Mouse (Mus musculus) hindbrain, embryonic 10.5 days (tissue): ENCODE data around the gene Ppm1g. TPM values are rescaled to one million over a fixed set of nuclear protein-coding genes. Genes with fewer than 3 reads are reported as not detected.
"Not testable (repeated sequence)": the region's sequence is repeated elsewhere in the genome, so short reads cannot be mapped to it uniquely, and the experiment has no call there.

Source experiments
- DNase-seq: peaks from one replicate; pipeline ENCODE4 v3.0.0-alpha.2; 2017; ENCODE audit warnings: low spot score
- H3K27ac ChIP-seq: fragments of 300-500 bp; sonication (generic); 2 replicates; pipeline ENCODE4 v1.5.1; 2016; ENCODE audit warnings: mild to moderate bottlenecking, moderate library complexity
- H3K27me3 ChIP-seq: fragments of 300-500 bp; sonication (generic); 2 replicates; pipeline ENCODE4 v1.6.1; 2016; ENCODE audit warnings: mild to moderate bottlenecking; ENCODE audit not compliant: poor library complexity, insufficient read depth, severe bottlenecking
- H3K36me3 ChIP-seq: fragments of 300-500 bp; sonication (generic); 2 replicates; pipeline ENCODE4 v1.6.1; 2016; ENCODE audit warnings: mild to moderate bottlenecking, moderate library complexity
- H3K4me1 ChIP-seq: fragments of 300-500 bp; sonication (generic); replicated peaks from 2 replicates; pipeline ENCODE4 v1.6.1; 2016; ENCODE audit warnings: mild to moderate bottlenecking
- H3K4me3 ChIP-seq: fragments of 300-500 bp; sonication (generic); 2 replicates; pipeline ENCODE4 v1.5.1; 2016; ENCODE audit warnings: mild to moderate bottlenecking, moderate library complexity
- H3K9me3 ChIP-seq: fragments of 300-500 bp; sonication (generic); 2 replicates; pipeline ENCODE4 v1.6.1; 2016; ENCODE audit warnings: mild to moderate bottlenecking, moderate library complexity
- WGBS: fragments of 180-500 bp; shearing (Covaris S2); methylation state at CpG from one replicate; pipeline ENCODE4 v1.1.7; 2016; 5-methylcytosine and 5-hydroxymethylcytosine counted together
- polyA plus RNA-seq: library from polyadenylated mRNA; unstranded; fragments of >200 nt; fragmentation: Nextera tagmentation; extraction: Ambion mirVana; gene quantifications from 2 replicates; pipeline ENCODE4 v1.2.1, GENCODE M21; 2016

The Ppm1g gene
- polyA plus RNA-seq, 1 experiment from 2014 or later = 172 TPM

DNA sequence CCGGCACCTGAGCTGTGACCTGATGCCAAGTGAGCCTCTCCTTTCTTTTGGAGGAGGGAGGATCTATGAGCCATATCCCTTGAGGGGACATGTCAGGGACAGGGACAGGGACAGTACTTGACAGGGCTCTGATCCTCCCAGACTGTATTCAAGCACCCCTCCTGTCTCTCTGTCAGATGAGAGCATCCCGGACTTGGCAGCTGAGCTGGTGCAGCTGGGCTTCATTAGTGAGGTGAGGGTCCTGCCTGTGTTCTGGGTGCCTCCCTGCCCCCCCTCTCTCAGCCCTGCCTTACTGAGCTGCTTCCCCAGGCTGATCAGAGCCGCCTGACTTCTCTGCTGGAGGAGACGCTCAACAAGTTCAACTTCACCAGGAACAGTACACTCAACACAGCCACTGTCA, 30.2 kb upstream of the Ppm1g start:
- 68% methylated on average over 4 of the region's 4 CpGs for WGBS
- H3K9me3 ChIP-seq = no peaks in the 10 kb centered on the region
- H3K4me3 ChIP-seq = no peak overlapping the region
- H3K36me3 ChIP-seq = peaks cover 100% of the 10 kb centered on the region
- no peak overlapping the region for H3K27ac ChIP-seq
- peak; percentile 20 for DNase-seq
- H3K4me1 ChIP-seq = peaks cover 26% of the 10 kb centered on the region
- H3K27me3 ChIP-seq = peaks cover 14% of the 10 kb centered on the region

DNA sequence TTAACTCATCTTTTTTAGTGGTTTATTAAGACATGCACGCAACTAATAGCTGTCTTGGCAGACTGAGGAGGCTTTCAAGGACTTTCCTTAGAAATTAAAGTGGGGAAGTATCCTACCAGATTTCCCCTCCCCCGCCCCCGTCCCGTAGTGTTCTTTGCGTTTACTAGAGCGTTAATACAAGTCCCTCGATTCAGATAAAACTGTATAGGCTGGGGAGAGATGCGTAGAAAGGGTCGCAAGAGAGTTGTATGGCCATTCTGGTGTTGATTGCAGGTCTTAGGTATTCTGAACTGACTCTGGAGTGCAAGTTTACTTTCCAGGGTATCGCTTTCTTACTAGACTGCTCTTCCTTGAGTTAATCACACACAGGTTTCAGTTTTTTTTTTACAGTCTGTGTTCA, 21.7 kb upstream of the Ppm1g start:
- WGBS = 28% methylated on average over 10 of the region's 10 CpGs
- no peak for DNase-seq
- peak overlapping the region; percentile 96 for H3K4me3 ChIP-seq

DNA sequence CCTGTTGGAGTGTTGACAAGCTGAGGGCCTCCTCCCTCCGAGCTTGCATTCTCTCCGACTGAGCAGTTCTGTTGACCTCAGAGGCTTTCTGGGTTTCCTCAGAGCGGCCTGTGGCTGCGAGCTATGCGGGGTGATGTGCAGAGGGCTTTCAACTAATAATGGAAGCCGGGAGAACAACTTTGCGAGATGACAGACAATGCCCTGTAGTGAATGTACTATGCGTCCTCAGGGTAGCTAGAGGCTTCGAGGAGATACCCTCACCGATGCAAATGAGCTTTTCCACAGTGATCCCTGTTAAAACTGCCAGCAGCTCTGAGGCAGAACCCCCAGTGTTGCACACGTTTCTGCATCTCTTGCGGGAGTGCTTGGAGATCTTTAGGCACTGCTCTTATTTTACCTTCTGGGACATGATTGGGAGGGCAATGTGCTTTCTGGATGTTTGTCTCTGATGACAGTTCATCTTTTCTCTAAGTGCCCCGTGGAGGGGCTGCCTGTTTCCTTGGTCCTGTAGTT, 21.1 kb upstream of the Ppm1g start:
- WGBS = under 1% methylated on average over 13 of the region's 13 CpGs
- DNase-seq = no peak
- peak overlapping the region; percentile 96 for H3K4me3 ChIP-seq
- no peaks in the 10 kb centered on the region for H3K27me3 ChIP-seq
- H3K36me3 ChIP-seq = peaks cover 32% of the 10 kb centered on the region
- H3K9me3 ChIP-seq = no peaks in the 10 kb centered on the region
- peaks cover 17% of the 10 kb centered on the region for H3K4me1 ChIP-seq
- peak overlapping the region; percentile 98 for H3K27ac ChIP-seq

More for the DNA sequence above, 21.7 kb upstream of the Ppm1g start:
- peaks cover 38% of the 10 kb centered on the region for H3K36me3 ChIP-seq
- no peaks in the 10 kb centered on the region for H3K9me3 ChIP-seq
- no peak overlapping the region for H3K27ac ChIP-seq
- no peaks in the 10 kb centered on the region for H3K27me3 ChIP-seq
- H3K4me1 ChIP-seq = peaks cover 17% of the 10 kb centered on the region

DNA sequence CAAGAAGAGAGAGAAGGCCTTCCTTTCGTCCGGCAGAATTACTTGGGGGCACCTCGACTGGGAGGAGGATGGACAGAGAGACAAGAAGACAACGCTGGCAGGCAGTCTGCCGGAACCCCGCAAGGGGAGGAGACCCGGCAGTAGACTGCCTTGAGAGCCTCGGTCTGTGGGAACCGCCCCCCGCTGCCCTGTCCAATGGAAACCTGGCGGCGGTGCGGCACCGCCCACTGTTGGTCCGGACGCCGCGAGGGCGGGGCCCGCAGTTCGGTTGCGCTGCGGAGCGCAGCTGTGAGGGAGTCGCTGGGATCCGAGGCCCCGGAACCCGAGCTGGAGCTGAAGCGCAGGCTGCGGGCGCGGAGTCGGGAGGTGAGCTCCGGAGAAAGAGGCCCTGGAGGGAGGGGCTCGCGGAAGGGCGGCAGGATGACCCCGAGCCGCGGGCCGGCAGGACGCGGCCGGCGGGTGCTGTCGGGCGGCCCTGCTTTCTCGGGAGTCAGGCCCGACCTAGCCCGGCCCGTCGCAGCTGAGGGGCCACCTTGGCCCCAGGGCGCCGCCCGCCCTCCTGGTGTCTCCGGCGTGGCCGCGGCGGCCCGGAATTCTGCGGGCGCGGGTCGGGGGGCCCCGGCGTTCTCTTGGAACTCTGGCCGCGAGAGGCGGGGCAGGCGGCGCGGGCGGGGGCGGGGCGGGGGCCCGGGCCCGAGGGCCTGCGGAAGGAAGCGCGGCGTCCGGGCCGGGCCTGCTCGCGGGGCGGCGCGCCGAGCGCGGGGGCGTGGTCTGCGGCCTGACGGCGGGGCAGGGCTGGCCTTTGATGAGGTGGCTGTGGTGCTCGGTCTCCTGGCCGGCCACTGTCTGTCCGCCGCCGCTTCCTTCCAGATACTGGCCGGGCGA, 20.4 kb upstream of the Ppm1g start, which contains the start of the genes Nrbp1 and Gm9970:
Gene Nrbp1, plus strand, starts transcription at position 228 of the 885 bp plus-strand sequence.
Gene Gm9970, minus strand, starts transcription at position 596 of the 885 bp plus-strand sequence.
- H3K27me3 ChIP-seq = no peaks in the 10 kb centered on the region
- 1% methylated on average over 103 of the region's 103 CpGs for WGBS
- peaks cover 25% of the 10 kb centered on the region for H3K36me3 ChIP-seq
- 0 out of 2 replicates have a peak, but pooled peaks cover 2% of the 10 kb centered on the region for H3K9me3 ChIP-seq
- peak within 1 kb of the TSS; percentile 98 for H3K27ac ChIP-seq
- H3K4me1 ChIP-seq = peaks cover 17% of the 10 kb centered on the region
- H3K4me3 ChIP-seq = peak within 1 kb of the TSS; percentile 96
- peak; percentile 96 for DNase-seq

DNA sequence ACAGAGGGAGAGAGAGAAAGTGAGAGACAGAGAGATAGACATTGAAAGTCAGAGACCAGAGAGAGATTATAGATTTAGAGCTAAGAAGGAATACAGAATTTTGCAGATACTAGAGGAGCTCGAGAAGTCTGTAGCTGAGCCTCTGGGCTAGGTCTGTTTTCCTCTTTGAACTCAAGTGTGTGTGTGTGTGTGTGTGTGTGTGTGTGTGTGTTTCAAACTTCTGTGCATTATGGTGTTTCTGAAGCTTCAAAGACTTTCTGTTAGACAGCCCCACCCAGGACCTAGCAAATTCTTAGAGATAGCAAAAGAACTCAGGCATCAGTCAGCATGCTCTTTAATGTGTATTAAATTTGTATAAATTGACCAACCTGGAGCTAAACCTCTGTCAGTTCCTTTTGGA, 6.2 kb upstream of the Ppm1g start:
- no peaks in the 10 kb centered on the region for H3K27me3 ChIP-seq
- DNase-seq = no peak
- H3K27ac ChIP-seq = no peak overlapping the region
- H3K9me3 ChIP-seq = no peaks in the 10 kb centered on the region
- WGBS = 80% methylated on average over 1 of the region's 1 CpGs
- H3K4me1 ChIP-seq = 0 out of 2 replicates have a peak, but pooled peaks cover under 1% of the 10 kb centered on the region
- H3K4me3 ChIP-seq = no peak overlapping the region
- H3K36me3 ChIP-seq = no peaks in the 10 kb centered on the region

DNA sequence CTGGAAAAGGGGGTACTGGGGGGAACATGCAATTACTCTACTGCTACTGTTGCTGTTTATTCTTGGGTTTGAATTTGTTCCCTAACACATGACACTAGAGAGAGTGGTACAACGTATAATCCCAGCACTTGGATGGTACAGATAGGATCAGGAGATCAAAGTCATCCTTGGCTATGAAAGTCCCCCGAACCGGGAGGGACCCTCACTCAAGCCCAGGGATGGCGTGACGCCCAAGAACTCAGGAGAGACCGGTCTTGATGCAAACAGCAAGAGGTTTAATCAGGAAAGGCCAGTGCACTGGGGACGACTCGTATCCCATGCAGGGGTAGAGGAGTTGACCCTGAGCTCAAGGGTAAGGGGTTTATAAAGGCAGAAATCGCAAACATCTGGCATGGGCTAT, 2.2 kb upstream of the Ppm1g start:
- DNase-seq = no peak
- peaks cover 18% of the 10 kb centered on the region for H3K4me1 ChIP-seq
- no peaks in the 10 kb centered on the region for H3K27me3 ChIP-seq
- H3K9me3 ChIP-seq = no peaks in the 10 kb centered on the region
- 0 out of 2 replicates have a peak, but pooled peaks cover under 1% of the 10 kb centered on the region for H3K36me3 ChIP-seq
- no peak overlapping the region for H3K27ac ChIP-seq
- H3K4me3 ChIP-seq = no peak overlapping the region
- WGBS = 91% methylated on average over 9 of the region's 9 CpGs

DNA sequence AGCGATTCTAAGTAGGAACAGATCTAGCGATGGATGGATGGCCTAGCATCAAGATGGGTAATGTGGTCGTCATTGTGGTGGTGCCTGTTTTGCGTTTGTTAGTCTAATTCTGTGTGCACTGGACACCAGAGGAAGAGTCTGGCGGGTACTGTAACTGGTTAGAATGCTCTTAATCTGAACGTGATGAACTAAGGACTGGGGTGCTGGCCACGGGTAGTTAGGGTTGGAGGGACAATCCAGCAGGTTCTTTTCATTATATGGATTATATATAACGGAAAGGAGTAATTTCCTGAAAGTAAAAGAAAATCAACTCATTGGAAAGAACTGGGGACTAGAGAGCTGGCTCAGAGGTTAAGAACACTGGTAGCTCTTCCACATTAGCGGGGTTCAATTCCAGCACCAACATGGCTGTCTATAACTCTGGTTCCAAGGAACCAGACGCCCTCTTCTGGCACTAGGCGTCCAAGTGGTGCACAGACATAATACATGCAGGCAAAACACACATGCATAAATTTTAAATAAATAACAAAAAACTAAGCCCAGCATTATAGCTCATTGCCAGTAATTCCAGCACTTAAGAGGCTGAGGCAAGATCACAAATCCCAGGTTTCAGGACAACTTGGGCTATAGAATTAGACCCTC, 938 bp upstream of the Ppm1g start:
- Histone ChIP-seq H3K4me3 (peak overlapping the region; percentile 99), H3K27me3 (no peaks in the 10 kb centered on the region), H3K36me3 (0 out of 2 replicates have a peak, but pooled peaks cover 6% of the 10 kb centered on the region), H3K9me3 (no peaks in the 10 kb centered on the region), H3K27ac (peak overlapping the region; percentile 97), H3K4me1 (peaks cover 18% of the 10 kb centered on the region)
- WGBS = 15% methylated on average over 11 of the region's 11 CpGs
- peak; percentile 49 for DNase-seq

DNA sequence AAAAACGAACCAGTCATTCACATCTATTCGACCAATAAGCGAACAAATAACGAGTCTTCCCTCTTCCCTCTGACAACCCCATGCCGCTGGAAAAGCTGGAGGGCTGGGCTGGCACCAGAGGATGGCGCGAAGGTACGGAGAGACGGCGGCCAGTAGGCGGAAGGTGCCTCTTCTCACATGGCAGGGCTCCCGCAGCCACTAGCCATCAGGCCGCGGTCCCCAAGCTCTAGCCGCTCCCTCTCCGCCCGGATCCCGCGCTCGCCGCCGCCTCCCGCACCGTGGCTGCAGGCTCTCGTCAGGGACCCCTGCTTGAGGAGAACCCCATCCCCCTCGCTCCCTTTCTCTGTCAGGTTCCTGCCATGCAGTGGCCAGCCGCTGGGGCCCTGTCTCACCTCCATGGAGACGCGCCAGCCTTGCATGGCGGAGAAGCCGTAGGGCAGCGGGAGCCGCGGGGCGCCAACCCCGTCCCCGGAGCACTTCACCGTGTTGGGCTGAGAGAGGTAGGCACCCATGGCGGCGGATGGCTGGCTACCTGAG, 508 bp downstream of the Ppm1g start:
- Histone ChIP-seq H3K9me3 (no peaks in the 10 kb centered on the region), H3K27me3 (no peaks in the 10 kb centered on the region), H3K4me1 (peaks cover 18% of the 10 kb centered on the region), H3K4me3 (peak overlapping the region; percentile 99), H3K27ac (peak overlapping the region; percentile 97), H3K36me3 (0 out of 2 replicates have a peak, but pooled peaks cover 10% of the 10 kb centered on the region)
- WGBS = under 1% methylated on average over 40 of the region's 40 CpGs
- DNase-seq = no peak

DNA sequence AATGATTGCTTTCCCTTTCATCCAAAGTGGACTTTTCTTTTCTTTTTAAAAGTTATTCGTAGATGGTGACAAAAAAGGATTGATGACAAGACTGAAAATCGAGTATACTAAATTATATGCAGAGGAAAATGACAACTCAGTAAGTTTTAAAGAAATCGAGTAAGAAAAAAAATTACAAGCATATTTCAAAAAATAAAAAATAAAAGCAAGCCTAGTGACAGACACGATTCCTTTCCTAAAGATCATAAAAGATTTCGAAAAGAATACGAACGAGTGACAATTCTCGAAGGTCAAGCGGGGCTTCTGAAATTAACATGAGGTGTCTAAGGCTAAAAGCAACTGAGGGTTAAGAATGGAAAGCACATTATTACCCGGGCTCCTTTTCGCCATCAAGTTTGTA, 1.0 kb downstream of the Ppm1g start:
- H3K4me3 ChIP-seq = peak overlapping the region; percentile 99
- 2% methylated on average over 11 of the region's 11 CpGs for WGBS
- H3K4me1 ChIP-seq = peaks cover 18% of the 10 kb centered on the region
- peak overlapping the region; percentile 97 for H3K27ac ChIP-seq
- no peak for DNase-seq
- H3K36me3 ChIP-seq = 0 out of 2 replicates have a peak, but pooled peaks cover 10% of the 10 kb centered on the region
- no peaks in the 10 kb centered on the region for H3K27me3 ChIP-seq
- H3K9me3 ChIP-seq = no peaks in the 10 kb centered on the region

DNA sequence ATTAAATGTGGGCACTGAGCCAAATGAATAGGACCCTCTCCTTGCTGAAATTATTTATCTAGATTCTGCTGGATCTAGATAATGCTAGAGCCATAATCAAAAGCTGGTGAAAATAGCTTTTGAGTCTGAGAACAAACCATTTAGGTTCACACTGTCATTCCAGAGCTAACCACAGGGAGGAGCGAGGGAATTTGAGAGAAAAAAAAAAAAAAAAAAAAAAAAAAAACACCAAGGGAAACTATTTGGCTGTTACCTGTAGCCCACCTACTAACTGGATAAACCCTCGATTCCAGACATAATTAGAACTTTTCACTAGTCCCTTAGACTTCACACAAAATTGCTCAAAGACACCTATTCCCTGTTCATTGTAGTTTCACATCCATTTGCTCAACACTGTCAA, 1.4 kb downstream of the Ppm1g start:
- Histone ChIP-seq H3K27ac (no peak overlapping the region), H3K27me3 (no peaks in the 10 kb centered on the region), H3K4me3 (peak overlapping the region; percentile 99), H3K9me3 (no peaks in the 10 kb centered on the region), H3K36me3 (0 out of 2 replicates have a peak, but pooled peaks cover 10% of the 10 kb centered on the region), H3K4me1 (peaks cover 18% of the 10 kb centered on the region)
- WGBS = 7% methylated on average over 2 of the region's 2 CpGs
- DNase-seq = no peak

DNA sequence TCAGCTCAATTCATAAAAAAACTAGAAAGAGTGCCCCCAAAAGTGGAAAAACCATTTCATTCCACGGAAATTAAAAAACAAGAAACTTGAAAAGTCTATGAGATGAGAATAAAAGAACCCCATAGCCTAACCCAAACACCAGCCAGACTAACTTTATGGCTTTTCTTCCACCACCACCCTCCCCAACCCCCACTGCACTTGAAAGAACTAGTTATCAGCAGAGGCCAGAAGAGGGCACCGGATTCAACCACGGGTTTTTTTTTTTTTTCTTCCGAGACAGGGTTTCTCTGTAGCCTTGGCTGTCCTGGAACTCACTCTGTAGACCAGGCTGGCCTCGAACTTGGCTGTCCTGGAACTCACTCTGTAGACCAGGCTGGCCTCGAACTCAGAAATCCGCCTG, 2.2 kb downstream of the Ppm1g start:
- Histone ChIP-seq H3K4me1 (peaks cover 18% of the 10 kb centered on the region), H3K27ac (no peak overlapping the region), H3K27me3 (no peaks in the 10 kb centered on the region), H3K9me3 (no peaks in the 10 kb centered on the region), H3K4me3 (peak overlapping the region; percentile 99), H3K36me3 (0 out of 2 replicates have a peak, but pooled peaks cover 10% of the 10 kb centered on the region)
- WGBS = 70% methylated on average over 7 of the region's 7 CpGs
- DNase-seq = no peak

DNA sequence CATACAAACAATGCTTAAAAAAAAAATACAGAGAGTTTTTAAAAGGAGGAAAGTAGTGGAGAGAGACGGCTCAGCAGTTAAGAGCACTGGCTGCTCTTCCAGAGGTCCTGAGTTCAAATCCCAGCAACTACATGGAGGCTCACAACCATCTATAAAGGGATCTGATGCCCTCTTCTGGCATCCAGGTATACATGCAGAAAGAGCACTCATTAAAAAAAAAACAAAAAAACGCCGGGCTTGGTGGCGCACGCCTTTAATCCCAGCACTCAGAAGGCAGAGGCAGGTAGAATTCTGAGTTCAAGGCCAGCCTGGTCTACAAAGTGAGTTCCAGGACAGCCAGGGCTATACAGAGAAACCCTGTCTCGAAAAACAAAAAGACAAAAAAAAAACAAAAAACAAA, 3.9 kb downstream of the Ppm1g start:
- H3K4me1 ChIP-seq = peaks cover 17% of the 10 kb centered on the region
- H3K4me3 ChIP-seq, DNase-seq, H3K27me3 ChIP-seq, H3K27ac ChIP-seq, H3K36me3 ChIP-seq, H3K9me3 ChIP-seq: not testable (repeated sequence)
- 93% methylated on average over 6 of the region's 6 CpGs for WGBS
